Mouse (Mus musculus) lung, postnatal 0 days (tissue): ENCODE measurements around the gene Fam89b.

Experiments used
- CTCF ChIP-seq: IDR thresholded peaks from 2 replicates; pipeline ENCODE4 v1.5.1; 2016; ENCODE audit warnings: antibody characterized with exemption, mild to moderate bottlenecking
- EP300 ChIP-seq: IDR thresholded peaks from 2 replicates; pipeline ENCODE4 v1.6.1; 2016; ENCODE audit warnings: antibody characterized with exemption, mild to moderate bottlenecking, control low read depth

DNA sequence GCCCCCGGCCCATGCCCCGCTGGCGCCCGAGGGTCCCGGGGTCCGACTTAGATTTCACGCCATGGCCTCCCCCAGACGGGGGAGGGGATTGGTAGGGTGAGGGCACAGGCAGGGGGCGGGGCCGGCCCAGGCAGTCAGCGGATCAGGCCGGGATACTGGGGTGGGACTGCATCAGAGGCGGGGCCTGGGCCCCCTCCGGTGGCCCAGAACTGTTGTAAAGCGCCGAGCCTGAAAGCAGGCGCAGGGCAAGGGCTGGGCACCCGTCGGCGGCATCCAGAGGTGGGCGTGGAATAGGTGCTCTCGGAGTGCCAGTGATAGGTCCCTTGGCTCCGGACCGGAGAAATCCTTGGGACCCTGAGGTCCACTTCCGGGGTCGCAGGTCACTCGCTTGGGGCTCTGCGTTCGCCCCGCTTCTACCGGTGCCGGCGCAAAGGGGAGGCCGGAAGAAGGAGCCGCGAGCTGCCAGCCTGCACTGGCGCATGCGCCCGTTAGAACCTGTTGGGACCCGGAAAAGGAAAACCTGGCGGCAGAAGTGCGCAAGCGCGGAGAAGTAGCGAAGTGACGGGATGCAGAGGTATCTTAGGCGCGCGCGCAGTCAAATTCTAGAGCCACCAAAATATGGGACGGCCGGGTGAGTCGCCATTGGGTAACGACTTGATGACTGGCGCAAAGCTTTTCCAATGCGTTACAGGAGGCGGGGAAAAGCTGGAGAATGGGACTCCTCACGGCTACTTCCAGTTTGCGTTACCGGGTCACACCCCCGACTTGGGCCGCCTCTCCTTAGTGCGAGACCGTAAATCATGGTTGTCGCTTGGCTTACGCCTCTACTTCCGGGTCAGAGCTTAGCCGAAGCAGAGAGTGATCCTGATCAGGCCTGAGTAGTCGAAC lies 41.0 kb downstream of the Fam89b start, which contains the start of the genes Map3k11 and Pcnx3:
- TF ChIP-seq EP300 (no peak; the same call in 1 of the 2 replicates), CTCF (peak; percentile 54)
